Mouse (Mus musculus): ENCODE measurements around the gene Ankrd55.
"Not testable (repeated sequence)": the region's sequence is repeated elsewhere in the genome, so short reads cannot be mapped to it uniquely, and the experiment has no call there.

The Ankrd55 gene

DNA sequence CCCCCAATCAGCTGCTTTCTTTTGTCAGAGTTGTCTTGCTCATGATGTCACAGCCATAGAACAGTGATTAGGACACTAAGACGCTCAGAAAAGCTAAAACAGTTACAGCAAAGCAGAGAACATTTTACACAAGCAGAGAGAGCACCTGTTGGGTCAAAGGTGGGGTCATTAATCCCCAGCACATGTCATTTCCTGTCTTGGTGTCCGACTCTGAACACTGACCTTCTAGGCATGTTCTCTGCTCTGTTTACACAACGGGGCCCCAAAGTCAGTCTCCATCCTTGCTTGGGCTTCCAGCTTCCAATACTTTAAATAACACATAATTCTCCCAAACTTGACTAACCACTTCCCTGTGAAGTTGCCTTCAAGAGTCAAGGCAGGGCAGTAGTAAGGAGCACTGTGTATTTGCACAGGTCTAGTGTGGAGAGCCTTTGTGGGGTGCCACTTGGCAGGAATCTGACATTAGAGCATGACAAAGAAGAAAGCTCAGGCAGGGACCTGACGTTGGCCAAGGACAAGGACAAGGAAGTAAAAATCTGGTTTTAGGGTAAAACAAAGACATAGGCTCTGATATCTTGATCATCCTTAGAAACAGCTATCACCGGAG, 123.1 kb downstream of the Ankrd55 start:
- no peak for DNase-seq (ENCODE audit: low read depth, low spot score)

DNA sequence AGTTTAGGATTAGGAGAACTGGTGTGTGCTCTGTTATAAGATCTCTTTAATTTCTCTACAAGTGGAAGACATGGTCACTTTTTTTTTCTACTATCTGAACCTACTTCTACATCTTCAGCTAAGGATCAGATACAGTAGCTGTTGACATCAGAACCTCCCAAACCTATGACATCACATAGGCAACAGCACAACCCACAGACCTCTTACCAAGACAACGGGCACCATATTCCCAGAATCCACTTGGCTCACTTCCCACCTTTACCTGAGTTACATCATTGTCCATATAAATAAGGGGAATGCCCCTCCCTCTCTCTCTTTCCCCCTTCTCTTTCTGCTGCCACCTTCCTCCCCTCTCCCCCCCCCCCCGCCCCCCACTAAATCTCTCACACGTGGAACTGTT, 124.0 kb downstream of the Ankrd55 start:
- DNase-seq (ENCODE audit: low read depth, low spot score): no peak

- no peak for DNase-seq (ENCODE audit: low read depth, low spot score)
These were observed 124.6 kb downstream of the Ankrd55 start for GRCm38 (mm10) chr13:112412824-112413223.

DNA sequence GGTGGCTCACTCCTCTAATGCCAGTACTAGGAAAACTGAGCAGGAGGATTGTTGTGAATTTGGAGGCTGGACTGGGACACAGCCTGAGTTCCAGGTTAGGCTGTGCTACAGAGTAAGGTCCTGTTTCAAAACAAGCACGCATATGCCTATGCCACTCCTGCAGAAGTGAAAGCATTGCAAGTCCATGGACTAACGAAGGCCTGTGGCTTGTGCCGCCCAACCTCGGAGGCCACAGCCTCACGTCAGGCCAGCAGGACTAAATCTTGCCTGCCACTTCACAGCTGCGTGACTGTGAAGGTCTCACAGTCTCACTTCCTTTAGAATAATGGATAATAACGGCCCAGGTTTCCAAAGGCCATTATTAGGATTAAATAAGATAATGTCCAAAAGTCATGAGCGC, 125.4 kb downstream of the Ankrd55 start:
- no peak for DNase-seq (ENCODE audit: low read depth, low spot score)

- DNase-seq (ENCODE audit: low read depth, low spot score): no peak
These were observed 127.6 kb downstream of the Ankrd55 start for GRCm38 (mm10) chr13:112415896-112416295.

DNA sequence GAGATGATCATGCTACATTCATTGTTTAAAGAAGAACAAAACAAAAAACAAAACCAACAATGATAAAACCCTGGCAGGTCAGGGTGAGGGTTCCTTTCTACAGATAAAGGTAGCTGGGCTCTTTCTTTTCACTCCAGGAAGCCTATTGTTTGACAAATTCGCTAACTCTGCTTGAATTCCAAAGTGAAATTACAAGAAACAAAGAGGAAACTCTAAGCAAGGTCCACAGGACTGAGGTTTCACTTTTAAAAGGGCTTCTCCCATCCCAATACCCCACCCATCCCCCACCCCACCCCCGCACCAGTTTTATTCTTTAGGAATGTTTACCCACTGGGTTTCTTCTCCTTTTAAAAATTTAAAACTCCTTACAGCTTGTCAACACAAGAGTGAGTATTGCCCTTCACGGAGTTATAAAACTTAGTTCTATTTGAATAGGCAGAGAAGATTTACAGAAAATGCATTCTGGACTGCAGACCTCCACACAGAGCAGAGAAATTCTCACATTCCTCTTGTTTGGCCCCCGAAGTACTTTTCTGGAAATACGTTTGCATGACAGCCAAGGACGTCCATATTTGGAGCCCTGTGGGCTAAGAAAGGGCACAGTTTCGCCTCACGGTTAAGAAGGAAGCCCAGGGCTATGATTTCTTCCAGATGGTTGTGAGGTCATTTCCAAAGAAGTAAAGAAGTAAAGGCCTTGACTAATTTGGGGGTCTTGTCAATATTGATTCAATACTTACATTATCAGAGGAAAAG, 128.3 kb downstream of the Ankrd55 start:
- DNase-seq (ENCODE audit: low read depth, low spot score): no peak

DNA sequence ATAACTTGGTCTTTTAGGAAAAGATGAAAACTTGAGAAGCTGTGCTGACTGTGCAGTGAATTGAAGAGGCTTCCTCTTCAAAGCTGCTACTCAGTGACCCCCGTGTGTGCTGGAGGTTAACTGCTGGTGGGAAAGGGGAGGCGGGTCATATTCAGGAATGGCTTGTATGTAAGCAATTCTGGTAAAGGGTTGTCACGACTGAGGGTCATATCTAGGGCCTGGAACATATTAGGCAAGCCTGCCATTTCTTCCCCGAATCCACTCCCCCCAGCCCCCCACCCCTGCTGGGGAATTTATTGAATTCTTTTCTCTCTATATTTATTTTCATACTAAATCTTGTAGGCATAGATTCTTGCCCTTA, 128.9 kb downstream of the Ankrd55 start:
- DNase-seq (ENCODE audit: low read depth, low spot score): no peak

GRCm38 (mm10) chr13:112417861-112418423, 129.7 kb downstream of the Ankrd55 start:
- no peak for DNase-seq (ENCODE audit: low read depth, low spot score)

DNA sequence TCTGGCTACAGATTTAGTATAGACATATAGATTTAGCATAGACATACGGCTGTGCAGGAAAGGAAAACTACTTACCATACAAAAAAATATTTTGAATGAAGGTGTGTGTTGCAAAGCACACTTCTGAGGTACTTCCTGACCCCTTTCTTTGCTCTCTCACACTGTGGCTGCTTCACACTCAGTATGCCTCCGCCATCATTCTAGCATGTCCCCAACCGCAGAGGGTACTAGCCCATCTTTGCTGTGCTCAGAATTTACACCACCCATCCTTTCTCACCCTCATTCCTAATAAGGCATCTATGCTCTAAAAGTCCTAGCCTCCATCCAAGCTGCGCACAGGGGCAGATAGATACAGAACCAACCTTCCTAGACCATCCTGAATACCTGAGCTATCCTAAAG, 130.3 kb downstream of the Ankrd55 start:
- no peak for DNase-seq (ENCODE audit: low read depth, low spot score)

GRCm38 (mm10) chr13:112424212-112424611, 136.0 kb downstream of the Ankrd55 start:
- no peak for DNase-seq (ENCODE audit: low read depth, low spot score)

- DNase-seq (ENCODE audit: low read depth, low spot score): no peak
These were observed 136.4 kb downstream of the Ankrd55 start for GRCm38 (mm10) chr13:112424635-112425034.

DNA sequence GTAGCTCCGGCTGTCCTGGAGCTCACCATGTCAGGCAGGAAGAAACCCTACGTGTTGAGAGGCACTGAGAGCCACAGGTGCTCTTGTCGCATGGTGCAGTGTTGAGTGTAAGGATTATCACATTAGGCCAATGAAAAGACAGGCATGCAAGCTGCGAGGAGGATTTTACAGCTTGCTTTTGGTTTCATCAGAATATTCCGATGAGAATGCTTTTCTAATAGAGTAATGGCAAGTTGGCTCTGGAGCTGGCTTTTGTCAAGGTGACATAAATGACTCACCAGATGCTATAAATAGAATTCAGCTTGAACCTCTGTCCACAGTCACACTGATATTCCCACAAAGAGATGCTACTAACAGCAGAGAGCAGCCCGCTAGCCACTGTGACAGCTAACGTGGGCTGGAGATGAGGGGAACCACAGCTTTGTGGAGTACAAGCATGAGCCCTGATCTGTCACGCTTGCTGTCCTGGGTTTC, 137.0 kb downstream of the Ankrd55 start:
- no peak for DNase-seq (ENCODE audit: low read depth, low spot score)

DNA sequence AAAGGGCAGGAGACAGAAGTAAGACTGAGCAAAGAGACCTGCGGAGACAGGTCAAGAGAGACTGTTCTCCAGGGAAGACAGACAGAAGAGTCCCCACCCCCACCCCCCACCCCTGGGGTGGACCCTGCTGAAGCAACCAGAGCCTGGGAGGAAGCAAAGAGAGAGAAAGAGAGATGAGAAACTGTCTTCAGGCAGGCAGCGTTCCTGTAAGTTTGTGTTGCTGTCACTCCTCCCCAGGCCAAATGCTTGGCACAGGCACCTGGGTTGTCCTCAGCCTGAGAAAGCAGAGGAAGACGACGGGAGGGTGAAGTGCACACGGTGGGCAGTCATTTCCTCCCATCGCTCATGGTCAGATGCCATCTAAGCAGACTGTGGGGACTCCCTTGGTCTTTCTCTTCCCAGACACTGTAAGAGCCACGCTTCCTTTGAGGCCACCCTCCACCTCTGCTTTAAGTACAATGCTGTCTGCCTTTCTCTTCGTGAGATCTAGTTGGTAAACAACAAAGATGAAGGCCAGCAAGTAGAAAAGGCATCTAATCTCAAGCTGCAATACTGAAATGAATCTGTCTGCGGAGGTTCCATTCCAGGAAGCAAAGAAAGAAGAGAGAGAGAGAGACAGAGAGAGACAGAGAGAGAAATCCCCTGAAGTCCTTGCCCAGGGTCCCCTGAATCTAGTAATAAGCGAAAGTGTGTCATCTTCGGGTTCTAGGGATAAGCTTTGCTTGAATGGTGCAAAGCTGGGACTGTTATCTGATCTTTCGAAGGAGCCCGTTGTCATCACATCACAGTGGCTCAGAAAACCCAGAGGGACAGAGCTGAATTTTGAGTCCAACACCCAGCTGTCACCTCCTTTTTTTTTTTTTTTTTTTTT, 138.2 kb downstream of the Ankrd55 start:
- no peak for DNase-seq (ENCODE audit: low read depth, low spot score)

DNA sequence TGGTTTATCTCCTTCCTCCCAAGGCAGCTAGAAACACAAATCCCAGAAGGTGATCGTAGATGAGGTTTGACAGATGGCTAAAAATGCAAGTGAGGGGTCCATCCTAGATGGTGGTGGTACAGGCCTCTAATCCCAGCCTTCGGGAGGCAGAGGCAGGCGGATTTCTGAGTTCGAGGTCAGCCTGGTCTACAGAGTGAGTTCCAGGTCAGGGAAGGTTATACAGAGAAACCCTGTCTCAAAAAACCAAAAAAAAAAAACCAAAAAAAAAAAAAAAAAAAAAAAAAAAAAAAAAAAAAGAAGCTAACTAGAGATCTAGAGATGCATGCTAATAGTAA, 138.9 kb downstream of the Ankrd55 start:
- not testable (repeated sequence) for DNase-seq (ENCODE audit: low read depth, low spot score)

- no peak for DNase-seq (ENCODE audit: low read depth, low spot score)
These were observed 139.3 kb downstream of the Ankrd55 start for GRCm38 (mm10) chr13:112427521-112427920.

DNA sequence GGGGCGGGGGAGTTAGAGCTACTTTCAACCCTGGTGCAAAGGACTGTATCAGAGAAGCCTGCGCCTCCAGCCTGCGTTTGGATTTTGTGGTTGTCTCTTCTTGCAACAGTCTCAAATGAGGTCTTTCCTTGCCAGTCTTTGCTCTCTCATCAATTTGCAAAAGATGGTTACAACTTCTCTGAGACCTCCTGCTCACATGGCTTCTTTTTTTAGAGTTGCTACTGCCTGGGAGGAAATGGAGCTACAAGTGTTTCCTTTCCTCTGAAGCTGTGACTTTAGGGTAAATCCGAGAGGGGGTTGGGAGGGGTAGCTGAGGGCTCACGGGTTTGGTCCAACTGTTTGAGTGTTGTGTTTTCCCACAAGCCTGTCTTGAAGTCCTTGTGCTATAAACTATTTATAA, 145.0 kb downstream of the Ankrd55 start:
- DNase-seq (ENCODE audit: low read depth, low spot score): no peak
